Mouse (Mus musculus): ENCODE data around the gene Phldb2.

Phldb2 gene

GRCm38 (mm10) chr16:45898459-45898858 lies 54.9 kb downstream of the Phldb2 start:
- no peak for ATAC-seq (ENCODE audit: insufficient number of reproducible peaks, low FRiP score, low TSS enrichment)

DNA sequence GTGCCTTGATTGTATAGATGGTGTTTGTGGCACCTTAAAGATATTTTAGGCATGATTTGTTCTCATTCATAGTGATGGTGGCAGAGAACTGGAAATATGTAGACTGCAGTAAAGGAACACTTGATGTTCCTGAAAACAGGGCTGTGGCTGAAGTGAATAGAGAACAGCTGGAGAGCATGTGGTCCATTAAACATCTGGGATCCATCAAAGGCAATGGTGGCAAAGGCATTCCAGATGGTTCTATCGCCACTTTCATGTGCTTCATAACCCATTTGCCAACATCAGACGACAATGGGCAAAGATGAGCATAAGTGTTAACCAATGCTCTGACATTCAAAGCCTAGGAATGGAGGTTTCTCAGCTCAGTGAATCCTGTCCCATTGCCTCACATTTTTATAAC lies 56.8 kb downstream of the Phldb2 start:
- no peak for ATAC-seq (ENCODE audit: insufficient number of reproducible peaks, low FRiP score, low TSS enrichment)

GRCm38 (mm10) chr16:45894998-45895397 lies 58.4 kb downstream of the Phldb2 start:
- no peak for ATAC-seq (ENCODE audit: insufficient number of reproducible peaks, low FRiP score, low TSS enrichment)

- no peak for ATAC-seq (ENCODE audit: insufficient number of reproducible peaks, low FRiP score, low TSS enrichment)
These were observed 59.6 kb downstream of the Phldb2 start for GRCm38 (mm10) chr16:45893796-45894195.

DNA sequence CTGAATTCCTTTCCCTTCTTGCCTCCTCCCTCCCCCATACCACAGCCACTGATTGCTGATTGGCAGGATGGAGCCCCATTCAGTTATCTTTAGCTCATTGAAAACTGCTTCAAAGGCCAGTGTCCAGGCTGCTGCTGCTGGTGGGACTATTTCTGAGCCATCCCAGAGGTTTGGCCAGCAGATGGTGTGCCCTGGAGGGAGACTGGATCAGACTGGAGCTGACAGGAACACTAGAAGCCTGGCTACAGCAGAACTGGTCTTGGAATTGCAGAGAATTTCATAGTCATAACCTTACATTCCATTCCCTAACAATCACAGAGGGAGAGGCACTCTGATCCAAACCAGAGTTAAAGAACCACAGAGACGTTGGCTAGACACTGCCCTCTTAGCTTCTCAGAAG lies 60.5 kb downstream of the Phldb2 start:
- no peak for ATAC-seq (ENCODE audit: insufficient number of reproducible peaks, low FRiP score, low TSS enrichment)

- ATAC-seq (ENCODE audit: insufficient number of reproducible peaks, low FRiP score, low TSS enrichment) = no peak
These were observed 62.8 kb downstream of the Phldb2 start for GRCm38 (mm10) chr16:45890471-45891200.

GRCm38 (mm10) chr16:45889636-45890035 lies 63.8 kb downstream of the Phldb2 start:
- ATAC-seq (ENCODE audit: insufficient number of reproducible peaks, low FRiP score, low TSS enrichment) = no peak

DNA sequence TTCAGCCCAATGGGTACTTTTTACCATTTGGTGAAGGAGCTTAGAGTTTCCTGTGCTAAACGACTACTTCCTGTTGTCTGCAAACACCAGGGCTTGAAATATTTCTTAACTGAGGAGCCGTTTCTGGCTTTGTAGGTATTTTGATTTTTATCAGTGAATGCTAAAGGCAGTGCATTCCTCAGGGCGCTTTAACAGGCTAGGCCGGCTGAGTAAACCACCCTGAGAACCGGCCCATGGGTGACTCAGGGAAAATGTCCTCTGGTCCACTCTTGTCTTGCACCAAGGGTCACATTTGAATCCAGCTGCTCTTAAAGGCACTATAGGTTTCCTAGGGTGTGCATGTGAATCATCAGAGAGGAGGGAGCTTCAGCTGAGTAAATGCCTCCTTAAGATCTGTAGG lies 66.8 kb downstream of the Phldb2 start:
- ATAC-seq (ENCODE audit: insufficient number of reproducible peaks, low FRiP score, low TSS enrichment) = no peak

DNA sequence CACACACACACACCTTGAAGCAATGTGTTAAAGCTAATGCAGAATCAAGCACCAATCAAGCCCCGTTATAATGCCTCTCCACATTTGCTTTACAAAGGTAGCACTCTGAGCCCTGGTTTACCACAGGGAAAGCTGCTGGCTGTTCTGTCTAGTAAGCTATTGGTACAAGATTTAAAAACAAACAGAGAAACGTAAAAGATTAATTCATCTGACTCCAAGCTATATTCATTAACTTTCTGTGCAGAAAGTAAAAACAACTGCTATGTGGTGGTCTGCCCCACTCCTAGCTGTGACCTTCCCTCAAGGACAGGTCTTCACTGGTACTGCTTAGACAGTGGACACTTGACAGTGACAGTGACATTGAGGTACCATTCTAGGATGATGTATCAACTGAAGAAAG lies 69.2 kb downstream of the Phldb2 start:
- ATAC-seq (ENCODE audit: insufficient number of reproducible peaks, low FRiP score, low TSS enrichment) = no peak

DNA sequence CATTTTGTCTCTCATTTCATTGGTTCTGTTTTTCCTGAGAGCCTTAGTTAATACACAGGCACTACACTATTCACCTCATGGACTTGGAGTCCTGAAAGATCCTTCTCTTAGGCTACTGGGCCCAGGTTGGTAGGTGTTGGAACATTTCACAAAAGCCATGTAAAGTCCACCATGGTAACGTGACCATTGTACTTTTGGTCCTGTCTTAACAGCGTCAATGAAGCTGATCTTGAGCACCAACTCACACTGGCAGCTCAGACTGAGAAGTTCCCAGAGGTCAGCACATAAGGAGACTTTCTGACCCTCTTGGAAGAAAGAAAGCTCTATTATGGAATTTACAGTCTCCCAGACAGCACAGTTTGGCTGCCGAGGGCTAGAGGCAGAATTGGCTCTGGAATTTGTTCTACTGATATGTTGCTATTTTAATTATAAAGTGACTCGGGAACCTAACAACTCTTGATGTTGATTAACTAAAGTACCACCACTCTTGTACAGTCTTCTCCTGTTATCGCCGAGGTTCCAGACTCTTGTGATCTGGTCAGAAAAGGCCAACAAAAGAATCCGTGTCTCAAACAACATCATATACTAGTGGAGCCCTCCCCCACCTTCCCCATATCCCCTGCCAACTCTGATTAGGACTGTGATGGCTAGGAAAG lies 72.1 kb downstream of the Phldb2 start:
- ATAC-seq (ENCODE audit: insufficient number of reproducible peaks, low FRiP score, low TSS enrichment) = no peak

DNA sequence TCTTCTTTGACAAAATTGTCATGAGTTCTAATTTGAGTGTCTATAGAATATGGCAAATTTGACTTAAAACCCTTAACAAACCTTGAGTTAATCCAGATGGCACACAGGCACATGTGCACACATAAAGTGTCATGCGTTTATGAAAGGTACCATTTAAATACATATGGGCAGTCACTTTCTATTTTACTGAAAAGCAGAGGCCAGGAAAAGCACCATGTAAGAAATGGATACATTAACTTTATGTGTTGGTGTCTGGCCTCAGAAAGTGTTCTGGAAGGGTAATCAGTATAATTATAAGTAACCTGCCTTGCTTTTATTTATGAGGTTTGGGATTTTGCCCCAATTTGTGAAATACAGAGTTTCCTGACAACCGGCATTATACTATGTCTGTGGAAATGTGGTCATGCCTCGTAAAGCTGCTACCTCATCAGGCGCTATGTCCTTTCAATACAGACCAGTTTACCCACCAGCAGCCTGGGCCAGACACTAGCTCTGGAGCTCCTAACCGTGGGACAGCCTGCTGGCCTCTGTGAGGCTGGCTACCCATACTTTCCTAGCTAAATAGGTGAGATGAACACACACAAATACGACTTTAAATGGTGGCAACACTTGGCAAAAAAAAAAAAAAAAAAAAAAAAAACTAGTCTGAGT lies 73.2 kb downstream of the Phldb2 start:
- no peak for ATAC-seq (ENCODE audit: insufficient number of reproducible peaks, low FRiP score, low TSS enrichment)

- no peak for ATAC-seq (ENCODE audit: insufficient number of reproducible peaks, low FRiP score, low TSS enrichment)
These were observed 75.7 kb downstream of the Phldb2 start for GRCm38 (mm10) chr16:45877739-45878138.

GRCm38 (mm10) chr16:45877171-45877570 lies 76.2 kb downstream of the Phldb2 start:
- no peak for ATAC-seq (ENCODE audit: insufficient number of reproducible peaks, low FRiP score, low TSS enrichment)

DNA sequence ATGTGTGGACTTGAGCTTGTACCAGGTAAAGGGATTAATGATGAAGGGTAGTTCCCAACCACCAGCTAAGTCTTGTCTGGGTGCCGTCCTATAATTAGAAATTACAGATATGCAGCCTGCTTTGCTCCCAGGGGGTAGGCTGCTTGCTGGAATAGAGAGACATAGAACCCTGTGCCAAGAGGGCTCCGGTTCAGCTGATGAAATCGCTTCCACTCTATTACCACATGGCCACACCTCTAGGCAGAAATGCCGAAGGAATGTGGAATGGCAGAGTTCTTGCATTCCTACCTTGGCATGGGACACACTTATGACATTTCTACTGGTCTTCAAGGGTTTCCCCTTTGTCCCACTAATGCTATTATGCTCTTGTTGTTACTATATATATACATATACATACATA lies 80.0 kb downstream of the Phldb2 start:
- no peak for ATAC-seq (ENCODE audit: insufficient number of reproducible peaks, low FRiP score, low TSS enrichment)

DNA sequence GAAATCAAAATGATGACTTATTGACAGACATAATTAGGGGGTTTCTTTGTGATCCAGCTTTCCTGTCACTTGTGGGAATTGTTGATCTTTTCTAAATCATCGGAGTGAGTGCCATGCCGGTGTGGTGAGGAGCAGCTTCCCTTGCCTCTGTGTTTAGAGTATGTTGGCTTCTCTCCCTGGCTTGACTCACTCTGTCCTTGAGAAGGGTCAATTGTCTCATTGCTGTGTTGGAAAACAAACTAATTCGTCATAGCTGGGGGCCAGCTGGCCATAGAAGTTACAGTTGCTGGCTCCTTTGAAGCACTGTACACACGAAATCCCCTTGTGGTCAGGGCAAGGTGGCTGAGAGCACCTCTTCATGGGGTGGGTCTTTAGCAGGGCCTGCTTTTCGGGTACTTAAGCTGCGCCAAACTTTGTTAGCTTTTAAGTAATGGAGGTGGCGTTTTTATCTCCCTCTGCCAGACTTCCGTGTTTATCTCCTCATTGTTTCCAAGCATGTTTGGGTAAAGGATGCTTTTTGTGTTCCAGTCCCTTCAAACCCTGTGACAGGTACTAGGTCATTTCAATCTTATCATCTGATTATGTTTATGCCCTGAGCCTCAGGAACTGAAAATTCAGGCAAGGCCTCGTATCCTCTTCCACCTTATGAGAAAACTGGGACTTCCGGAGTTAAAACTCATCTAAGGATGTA lies 82.0 kb downstream of the Phldb2 start:
- no peak for ATAC-seq (ENCODE audit: insufficient number of reproducible peaks, low FRiP score, low TSS enrichment)

DNA sequence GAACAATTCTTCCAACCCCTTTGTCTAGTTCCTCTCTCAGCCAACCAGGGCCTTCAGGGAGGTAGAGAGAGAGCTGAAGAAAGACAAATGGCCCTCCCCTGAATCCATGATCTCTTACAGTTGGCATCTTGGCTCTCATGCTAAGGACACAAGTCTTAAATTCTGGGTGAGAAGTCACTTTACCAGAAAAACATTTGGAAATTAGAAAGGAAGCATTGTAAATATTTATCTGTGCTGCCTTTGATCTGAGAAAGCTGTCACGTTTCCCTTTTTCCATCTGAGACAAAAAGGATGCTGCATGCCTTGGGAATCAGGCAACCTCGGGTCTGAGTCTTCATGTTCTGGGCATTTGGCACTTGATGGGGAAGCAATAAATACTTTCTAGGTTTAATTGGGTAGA lies 82.7 kb downstream of the Phldb2 start:
- ATAC-seq (ENCODE audit: insufficient number of reproducible peaks, low FRiP score, low TSS enrichment) = no peak

DNA sequence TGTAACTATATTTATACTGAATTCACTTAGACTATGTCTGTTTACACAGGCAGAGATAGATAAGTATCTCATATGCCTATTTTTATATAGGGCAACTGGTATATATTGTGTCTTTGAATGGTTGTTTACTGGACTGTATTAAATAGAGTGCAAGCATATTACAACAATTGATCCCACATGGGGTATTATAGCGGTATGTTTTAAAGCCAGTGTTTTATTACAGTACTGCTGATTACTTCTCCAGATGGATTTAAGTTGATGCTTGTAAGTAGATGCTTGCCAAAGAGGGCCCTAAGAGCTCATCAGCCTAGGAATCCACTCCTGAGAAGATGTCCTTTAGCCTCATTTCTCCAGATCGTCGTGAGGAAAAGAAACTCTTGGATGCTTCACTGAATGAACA lies 84.4 kb downstream of the Phldb2 start:
- ATAC-seq (ENCODE audit: insufficient number of reproducible peaks, low FRiP score, low TSS enrichment) = no peak

GRCm38 (mm10) chr16:45857277-45857863 lies 96.0 kb downstream of the Phldb2 start:
- ATAC-seq (ENCODE audit: insufficient number of reproducible peaks, low FRiP score, low TSS enrichment) = no peak

GRCm38 (mm10) chr16:45854499-45854898 lies 98.9 kb downstream of the Phldb2 start:
- ATAC-seq (ENCODE audit: insufficient number of reproducible peaks, low FRiP score, low TSS enrichment) = no peak

- no peak for ATAC-seq (ENCODE audit: insufficient number of reproducible peaks, low FRiP score, low TSS enrichment)
These were observed 104.4 kb downstream of the Phldb2 start for GRCm38 (mm10) chr16:45849045-45849444.

GRCm38 (mm10) chr16:45844875-45845274 lies 108.5 kb downstream of the Phldb2 start:
- no peak for ATAC-seq (ENCODE audit: insufficient number of reproducible peaks, low FRiP score, low TSS enrichment)
